17 mouse cellular contexts compared by ENCODE assay signal in the genomic region with DNA sequence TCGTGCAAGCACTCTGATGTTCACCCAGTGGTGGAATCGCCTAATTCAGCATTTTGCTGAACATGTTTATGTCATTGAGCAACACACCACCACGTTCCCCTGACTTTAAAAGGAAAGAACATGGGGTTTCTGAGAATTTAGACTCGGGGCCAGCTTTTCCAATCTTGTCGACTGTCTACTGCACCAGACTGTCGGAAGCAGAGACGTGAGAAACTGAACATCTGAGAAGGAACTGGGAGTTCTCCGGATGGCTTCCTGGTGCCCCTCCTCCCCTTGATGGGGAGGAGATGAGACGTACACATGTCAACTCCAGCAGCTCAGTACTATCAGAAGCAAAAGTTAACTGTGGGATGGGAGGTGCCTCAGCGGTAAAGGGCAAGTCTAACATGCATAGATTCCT. TPM values are rescaled to one million over a fixed set of nuclear protein-coding genes. Genes with fewer than 3 reads are reported as not detected.
DNase-seq lines count a peak whose midpoint lies in the region; ATAC-seq and TF ChIP-seq lines count a peak whose summit lies in the region.
"Had no signal": no experiment of that assay in that cellular context is flagged by ENCODE, and none has a peak within 500 bp of the region (broad histone marks: within the 10 kb centered on the region; RNA-seq: fewer than 3 reads in every experiment).

No protein-coding gene starts in this region.

- TF ChIP-seq EP300 in liver, postnatal 0 days (IDR thresholded peaks at IDR 0.05; ENCODE audit: low read depth), result no peak

- H3K4me2 ChIP-seq in liver, postnatal 0 days (ENCODE audit: low read depth, low read length), result no peak overlapping the region
- no peak overlapping the region for H3K4me2 ChIP-seq in liver, embryonic 12.5 days
- H3K4me2 ChIP-seq: embryonic facial prominence, embryonic 12.5 days; liver, embryonic 13.5 days; neural tube, embryonic 12.5 days had no signal

- peaks cover 20% of the 10 kb centered on the region for H3K4me1 ChIP-seq in heart, embryonic 10.5 days
- no peaks in the 10 kb centered on the region for H3K4me1 ChIP-seq in liver, postnatal 0 days (ENCODE audit: insufficient read depth)
- H3K4me1 ChIP-seq in liver, embryonic 12.5 days, result no peaks in the 10 kb centered on the region
- H3K4me1 ChIP-seq: liver, embryonic 13.5 days; megakaryocyte, embryonic 14.5 days; neural tube, embryonic 12.5 days had no signal

- no peak for DNase-seq in heart, embryonic 10.5 days (ENCODE audit: low spot score)
- no peak for DNase-seq in heart, postnatal 36 days
- DNase-seq in liver, postnatal 0 days, result no peak
- DNase-seq in lung, postnatal 14 days, result peak; percentile 32
- DNase-seq: cerebellum, adult 8-10 months; right cerebral cortex, postnatal 14 days had no signal

- 62% methylated on average over 10 of the region's 10 CpGs for WGBS in heart, embryonic 10.5 days
- WGBS in liver, postnatal 0 days (ENCODE audit: insufficient replicate concordance), result 70% methylated on average over 10 of the region's 10 CpGs
- WGBS in liver, embryonic 12.5 days (ENCODE audit: insufficient replicate concordance), result 67% methylated on average over 10 of the region's 10 CpGs

- peak overlapping the region; percentile 36; the same call in 1 of the 2 replicates for H3K27ac ChIP-seq in heart, embryonic 10.5 days
- H3K27ac ChIP-seq in liver, postnatal 0 days (ENCODE audit: low read depth), result peak overlapping the region; percentile 6; the same call in 1 of the 2 replicates
- H3K27ac ChIP-seq in liver, embryonic 12.5 days, result no peak overlapping the region
- H3K27ac ChIP-seq: embryonic facial prominence, embryonic 12.5 days; hindbrain, postnatal 0 days; liver, embryonic 13.5 days; neural tube, embryonic 12.5 days had no signal

- intact Hi-C loops in heart, postnatal 36 days (cut with DNase I), result no loop called here

- no peaks in the 10 kb centered on the region for H3K27me3 ChIP-seq in heart, embryonic 10.5 days (ENCODE audit: insufficient read depth, poor library complexity, severe bottlenecking)
- no peaks in the 10 kb centered on the region for H3K27me3 ChIP-seq in liver, postnatal 0 days (ENCODE audit: insufficient read depth, low read length)
- no peaks in the 10 kb centered on the region for H3K27me3 ChIP-seq in liver, embryonic 12.5 days (replicated peaks)
- H3K27me3 ChIP-seq: embryonic facial prominence, embryonic 12.5 days; liver, embryonic 13.5 days; megakaryocyte, embryonic 14.5 days; neural tube, embryonic 12.5 days had no signal

- H3K9ac ChIP-seq in liver, postnatal 0 days (replicated peaks), result no peak overlapping the region
- no peak overlapping the region for H3K9ac ChIP-seq in liver, embryonic 12.5 days
- H3K9ac ChIP-seq: embryonic facial prominence, embryonic 12.5 days; liver, embryonic 13.5 days; neural tube, embryonic 12.5 days had no signal

- no peak overlapping the region for H3K4me3 ChIP-seq in heart, embryonic 10.5 days
- H3K4me3 ChIP-seq in liver, postnatal 0 days (ENCODE audit: low read depth, low read length), result no peak overlapping the region
- H3K4me3 ChIP-seq in liver, embryonic 12.5 days, result no peak overlapping the region
- H3K4me3 ChIP-seq: embryonic facial prominence, embryonic 12.5 days; left cerebral cortex, adult 2 months; liver, embryonic 13.5 days; megakaryocyte, embryonic 14.5 days; neural tube, embryonic 12.5 days had no signal

- no peak for ATAC-seq in liver, postnatal 0 days
- ATAC-seq in liver, embryonic 12.5 days, result no peak
- ATAC-seq in erythroid progenitor cell, adult 5-6 weeks (replicated peaks; ENCODE audit: low FRiP score, poor library complexity, severe bottlenecking), result peak; percentile 36; the same call in 1 of the 2 replicates
- no peak for ATAC-seq in megakaryocyte-erythroid progenitor cell, adult 5-6 weeks (replicated peaks; ENCODE audit: low FRiP score, low TSS enrichment, poor library complexity, severe bottlenecking)

- no peaks in the 10 kb centered on the region for H3K36me3 ChIP-seq in heart, embryonic 10.5 days
- H3K36me3 ChIP-seq in liver, postnatal 0 days (replicated peaks; ENCODE audit: insufficient read depth, low read length), result no peaks in the 10 kb centered on the region
- no peaks in the 10 kb centered on the region for H3K36me3 ChIP-seq in liver, embryonic 12.5 days
- H3K36me3 ChIP-seq: embryonic facial prominence, embryonic 12.5 days; liver, embryonic 13.5 days; neural tube, embryonic 12.5 days had no signal

- H3K9me3 ChIP-seq in heart, embryonic 10.5 days, result no peaks in the 10 kb centered on the region
- H3K9me3 ChIP-seq in liver, postnatal 0 days (ENCODE audit: low read length), result no peaks in the 10 kb centered on the region
- H3K9me3 ChIP-seq in liver, embryonic 12.5 days (replicated peaks), result no peaks in the 10 kb centered on the region
- H3K9me3 ChIP-seq: embryonic facial prominence, embryonic 12.5 days; liver, embryonic 13.5 days; neural tube, embryonic 12.5 days had no signal

- TF ChIP-seq CTCF in liver, postnatal 0 days (IDR thresholded peaks at IDR 0.05; ENCODE audit: low read depth), result no peak

RNA-seq across cellular contexts. Expression of a gene that starts 32.1 kb away (rescaled TPM):
- polyA plus RNA-seq in heart, embryonic 10.5 days (2016; fragmentation: Nextera tagmentation; extraction: Ambion mirVana), result 44.7 and 64.0 TPM in 2 replicates
- total RNA-seq in heart, postnatal 36 days (2021), result 1 to 10 TPM; 2.7 to 4.8 TPM
- 25.7 and 26.1 TPM in 2 replicates for polyA plus RNA-seq in liver, postnatal 0 days (2015; fragmentation: Nextera tagmentation; extraction: Ambion mirVana)
- polyA plus RNA-seq in liver, embryonic 12.5 days (2016; fragmentation: Nextera tagmentation; extraction: Ambion mirVana), result 55.9 and 58.8 TPM in 2 replicates
- 40.4 and 43.6 TPM in 2 replicates for total RNA-seq in erythroid progenitor cell, adult 5-6 weeks (2015; ENCODE audit: low replicate concordance)
- 8.9 and 25.4 TPM in 2 replicates for total RNA-seq in erythroid progenitor cell, adult 5-6 weeks (2017; ENCODE audit: low replicate concordance)
- total RNA-seq in megakaryocyte-erythroid progenitor cell, adult 5-6 weeks (2014; fragmentation: Nextera tagmentation), result 29.4 and 52.1 TPM in 2 replicates
- 34.1 and 43.1 TPM in 2 replicates for total RNA-seq in megakaryocyte-erythroid progenitor cell, adult 5-6 weeks (2017)

RNA-seq across cellular contexts. Expression of a gene that starts 42.9 kb away (rescaled TPM):
- polyA plus RNA-seq in heart, embryonic 10.5 days (2016; fragmentation: Nextera tagmentation; extraction: Ambion mirVana), result 26.7 and 37.5 TPM in 2 replicates
- total RNA-seq in heart, postnatal 36 days (2021), result 10 to 100 TPM; 14.2 to 14.7 TPM
- 45.3 and 53.4 TPM in 2 replicates for polyA plus RNA-seq in liver, postnatal 0 days (2015; fragmentation: Nextera tagmentation; extraction: Ambion mirVana)
- 68.2 and 69.9 TPM in 2 replicates for polyA plus RNA-seq in liver, embryonic 12.5 days (2016; fragmentation: Nextera tagmentation; extraction: Ambion mirVana)
- 6.3 and 13.0 TPM in 2 replicates for total RNA-seq in erythroid progenitor cell, adult 5-6 weeks (2015; ENCODE audit: low replicate concordance)
- total RNA-seq in erythroid progenitor cell, adult 5-6 weeks (2017; ENCODE audit: low replicate concordance), result 1.4 and 4.5 TPM in 2 replicates
- total RNA-seq in megakaryocyte-erythroid progenitor cell, adult 5-6 weeks (2014; fragmentation: Nextera tagmentation), result not detected in 2 replicates
- not detected in 2 replicates for total RNA-seq in megakaryocyte-erythroid progenitor cell, adult 5-6 weeks (2017)
- total RNA-seq: common myeloid progenitor, adult 5-6 weeks; ES-E14 had no signal
- polyA plus RNA-seq: neural tube, embryonic 12.5 days had no signal
